Mouse (Mus musculus) adrenal gland, adult 2 months (tissue): ENCODE results near the gene Syngap1. TPM values are rescaled to one million over a fixed set of nuclear protein-coding genes. Genes with fewer than 3 reads are reported as not detected.

Source experiments
- microRNA-seq, 2 experiments: library from miRNA; unstranded; fragments of <30 nt; microRNA quantifications; one replicate each; pipeline ENCODE4 v1.2.0; 2021
- polyA plus RNA-seq: library from polyadenylated mRNA; depleted of rRNA; stranded (reverse); fragments of >200 nt; gene quantifications from 2 replicates; pipeline ENCODE4 v1.2.3, GENCODE M21; 2012; rRNA removed
- total RNA-seq, 2 experiments: library from RNA; stranded (reverse); gene quantifications; 2 replicates each; pipeline ENCODE4 v1.2.3; 2021

Gene Syngap1
- total and polyA plus RNA-seq, 3 experiments = 14.3 to 56.0 (median 21.8) TPM

Small RNAs within 50 kb of the gene (microRNA-seq; reads per million reads assigned to microRNA genes)
- gene Gm27775 (0 reads per million in 2 experiments), gene Mir3083 (0.41 to 1.3 reads per million in 2 experiments), gene Mir6968 (2.2 to 3.7 reads per million in 2 experiments)

Other genes with a start within 250 kb of the Syngap1 start
- gene Crebrf, start 225.6 kb upstream of the Syngap1 start, total RNA-seq = 10 to 100 TPM; 66.8 to 75.4 TPM
- 1.2 TPM in 2 replicates for gene Crebrf, start 225.6 kb upstream of the Syngap1 start, polyA plus RNA-seq
- 10 to 100 TPM; 22.1 to 22.3 TPM for gene Bnip1, start 160.2 kb upstream of the Syngap1 start, total RNA-seq
- 10.1 and 12.9 TPM in 2 replicates for gene Bnip1, start 160.2 kb upstream of the Syngap1 start, polyA plus RNA-seq
- gene Nkx2-5, start 96.2 kb upstream of the Syngap1 start, total RNA-seq = not detected
- gene Nkx2-5, start 96.2 kb upstream of the Syngap1 start, polyA plus RNA-seq = 0.16 and 0.26 TPM in 2 replicates
- gene Kifc5b, start 24.2 kb upstream of the Syngap1 start, total RNA-seq = 1 to 10 TPM; 1.0 to 1.3 TPM
- gene Kifc5b, start 24.2 kb upstream of the Syngap1 start, polyA plus RNA-seq = 1.2 and 2.1 TPM in 2 replicates
- 10 to 100 TPM; 35.2 to 36.4 TPM for gene Phf1, start 8.2 kb upstream of the Syngap1 start, total RNA-seq
- gene Phf1, start 8.2 kb upstream of the Syngap1 start, polyA plus RNA-seq = 202 and 271 TPM in 2 replicates
- gene Cuta, start 1.7 kb upstream of the Syngap1 start, total RNA-seq = 100 to 1,000 TPM; 145 to 164 TPM
- 378 and 381 TPM in 2 replicates for gene Cuta, start 1.7 kb upstream of the Syngap1 start, polyA plus RNA-seq
- 1 to 10 TPM; 4.6 to 8.7 TPM for gene Zbtb9, start 31.9 kb downstream of the Syngap1 start, total RNA-seq
- 6.9 and 7.1 TPM in 2 replicates for gene Zbtb9, start 31.9 kb downstream of the Syngap1 start, polyA plus RNA-seq
- gene Bak1, start 87.8 kb downstream of the Syngap1 start, total RNA-seq = 10 to 100 TPM; 35.0 to 41.6 TPM
- 45.3 and 57.4 TPM in 2 replicates for gene Bak1, start 87.8 kb downstream of the Syngap1 start, polyA plus RNA-seq
- 1 to 10 TPM; 5.0 to 6.7 TPM for gene Itpr3, start 116.1 kb downstream of the Syngap1 start, total RNA-seq
- gene Itpr3, start 116.1 kb downstream of the Syngap1 start, polyA plus RNA-seq = 6.0 and 6.9 TPM in 2 replicates
- 100 to 1,000 TPM; 218 to 406 TPM for gene Uqcc2, start 192.7 kb downstream of the Syngap1 start, total RNA-seq
- 132 and 172 TPM in 2 replicates for gene Uqcc2, start 192.7 kb downstream of the Syngap1 start, polyA plus RNA-seq
- 1 to 10 TPM in 1 of 2 experiments, under 1 TPM in 1; 0.69 to 1.9 TPM for gene Ip6k3, start 226.5 kb downstream of the Syngap1 start, total RNA-seq
- gene Ip6k3, start 226.5 kb downstream of the Syngap1 start, polyA plus RNA-seq = 0.83 and 1.2 TPM in 2 replicates